Mouse (Mus musculus) spleen, adult 2 months (tissue): ENCODE results near the gene Myo1d. TPM values are rescaled to one million over a fixed set of nuclear protein-coding genes. Genes with fewer than 3 reads are reported as not detected.

ENCODE experiments used
- DNase-seq, 2 experiments: peaks; one replicate each; pipeline versions ENCODE4 v3.0.0 to v3.0.0-alpha.2; 2012 to 2021; ENCODE audit warnings: low spot score in 2 of 2, low read depth in 1 of 2
- H3K27ac ChIP-seq: fragments of 200-500 bp; 2 replicates; pipeline ENCODE4 v1.5.1; 2012; ENCODE audit warnings: low read length, inconsistent platforms; ENCODE audit not compliant: insufficient read depth
- H3K27me3 ChIP-seq: fragments of 200-500 bp; 2 replicates; pipeline ENCODE4 v1.6.1; 2012; ENCODE audit warnings: mild to moderate bottlenecking, moderate library complexity, low read length, inconsistent platforms; ENCODE audit not compliant: control insufficient read depth, insufficient read depth
- H3K36me3 ChIP-seq: fragments of 200-500 bp; 2 replicates; pipeline ENCODE4 v1.6.1; 2012; ENCODE audit warnings: mild to moderate bottlenecking, low read length, inconsistent platforms; ENCODE audit not compliant: control insufficient read depth, insufficient read depth
- H3K4me1 ChIP-seq: fragments of 200-500 bp; 2 replicates; pipeline ENCODE4 v1.6.1; 2011; ENCODE audit warnings: inconsistent platforms; ENCODE audit not compliant: control insufficient read depth, insufficient read depth, insufficient read length
- H3K4me3 ChIP-seq: fragments of 200-500 bp; 2 replicates; pipeline ENCODE4 v1.5.1; 2011; ENCODE audit warnings: mild to moderate bottlenecking, inconsistent platforms; ENCODE audit not compliant: insufficient read depth, insufficient read length; ENCODE audit errors: extremely low read depth
- CTCF ChIP-seq: fragments of 200-500 bp; IDR thresholded peaks from 2 replicates; pipeline ENCODE4 v1.5.1; 2011; ENCODE audit warnings: mild to moderate bottlenecking, inconsistent platforms; ENCODE audit not compliant: insufficient read depth, insufficient read length, insufficient replicate concordance; ENCODE audit errors: extremely low read depth
- POLR2A ChIP-seq: fragments of 200-500 bp; IDR thresholded peaks from 2 replicates; pipeline ENCODE4 v1.6.1; 2011; ENCODE audit warnings: low read depth, low read length, inconsistent platforms
- WGBS: fragments of 180-500 bp; shearing (Covaris S2); methylation state at CpG from one replicate; pipeline ENCODE4 v1.1.7; 2018; 5-methylcytosine and 5-hydroxymethylcytosine counted together
- polyA plus RNA-seq: library from polyadenylated mRNA; depleted of rRNA; stranded (reverse); fragments of >200 nt; gene quantifications from 2 replicates; pipeline ENCODE4 v1.2.3, GENCODE M21; 2012

Myo1d gene
- polyA plus RNA-seq, 1 experiment: 6.2 TPM

DNA sequence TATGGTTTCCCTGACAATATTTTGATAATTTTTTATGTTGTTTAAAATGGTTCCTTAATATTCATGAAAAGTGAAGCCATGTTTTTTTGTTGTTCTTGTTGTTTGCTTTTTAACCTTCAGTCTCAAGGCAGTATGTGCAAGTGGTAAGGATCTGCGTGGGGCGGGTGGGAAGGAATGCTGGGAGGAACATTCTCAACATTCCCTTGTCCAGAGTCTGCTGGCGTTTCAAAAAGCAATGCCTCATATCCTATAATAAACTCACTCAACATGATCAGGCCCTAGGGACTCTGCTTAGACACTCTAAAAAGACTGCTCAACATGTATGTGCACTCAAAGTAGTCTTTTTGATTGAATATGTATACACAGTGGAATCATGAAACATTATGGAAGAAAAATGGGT is 97.1 kb downstream of the Myo1d start:
- Histone ChIP-seq H3K4me1 (no peaks in the 10 kb centered on the region), H3K27ac (no peak overlapping the region)
- WGBS: 86% methylated on average over 3 of the region's 3 CpGs

DNA sequence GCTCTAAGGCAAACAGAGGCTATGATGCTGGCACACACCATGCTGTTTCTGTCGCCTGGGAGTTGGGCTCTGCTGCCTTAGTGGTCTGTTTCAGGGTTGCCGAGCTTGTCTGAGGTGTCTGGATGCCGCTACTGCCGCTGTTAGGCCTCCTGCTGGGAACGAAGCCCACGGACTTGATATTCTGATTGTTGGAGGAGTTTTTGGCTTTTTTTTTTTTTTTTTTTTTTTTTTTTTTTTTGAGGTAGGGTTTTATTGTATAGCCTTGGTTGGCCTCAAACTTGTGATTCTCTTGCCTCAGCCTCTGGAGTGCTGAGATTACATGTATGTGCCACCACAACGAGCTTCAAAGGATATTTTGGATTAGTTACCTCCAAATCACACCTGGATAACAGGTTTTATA is 106.8 kb downstream of the Myo1d start:
- 77% methylated on average over 7 of the region's 7 CpGs for WGBS
- no peaks in the 10 kb centered on the region for H3K4me1 ChIP-seq
- H3K36me3 ChIP-seq: no peaks in the 10 kb centered on the region
- TF ChIP-seq CTCF (no peak), POLR2A (no peak)
- no peak overlapping the region for H3K27ac ChIP-seq
- no peak for DNase-seq
- no peak overlapping the region for H3K4me3 ChIP-seq
- no peaks in the 10 kb centered on the region for H3K27me3 ChIP-seq

More for the DNA sequence above, 97.1 kb downstream of the Myo1d start:
- no peaks in the 10 kb centered on the region for H3K27me3 ChIP-seq
- no peak for DNase-seq
- no peak overlapping the region for H3K4me3 ChIP-seq
- no peak for TF ChIP-seq POLR2A
- TF ChIP-seq CTCF: no peak
- no peaks in the 10 kb centered on the region for H3K36me3 ChIP-seq

DNA sequence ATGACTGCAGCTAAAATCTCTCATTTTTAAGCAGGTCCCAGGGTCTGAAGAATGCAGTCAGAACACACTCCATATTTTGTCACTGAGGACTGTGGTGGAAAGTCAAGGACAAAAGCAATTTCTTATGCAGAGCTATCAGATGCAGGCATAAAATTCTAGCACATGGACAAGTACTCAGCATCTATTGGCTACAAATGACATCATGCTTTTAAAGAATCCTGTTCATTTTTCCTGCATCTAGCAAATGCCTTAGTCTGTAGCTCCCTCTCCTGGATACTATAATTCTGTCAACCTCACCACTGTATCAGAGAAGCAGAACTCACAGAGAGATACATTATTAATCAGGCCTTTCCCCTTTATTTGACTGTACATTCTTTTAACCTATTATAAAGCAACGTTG is 109.4 kb downstream of the Myo1d start:
- Histone ChIP-seq H3K4me1 (no peaks in the 10 kb centered on the region), H3K27ac (no peak overlapping the region), H3K36me3 (no peaks in the 10 kb centered on the region), H3K4me3 (no peak overlapping the region), H3K27me3 (no peaks in the 10 kb centered on the region)
- no peak for TF ChIP-seq CTCF
- no peak for TF ChIP-seq POLR2A
- WGBS: 36% methylated on average over 1 of the region's 1 CpGs
- peak in 1 of 2 experiments; percentile 32 for DNase-seq

DNA sequence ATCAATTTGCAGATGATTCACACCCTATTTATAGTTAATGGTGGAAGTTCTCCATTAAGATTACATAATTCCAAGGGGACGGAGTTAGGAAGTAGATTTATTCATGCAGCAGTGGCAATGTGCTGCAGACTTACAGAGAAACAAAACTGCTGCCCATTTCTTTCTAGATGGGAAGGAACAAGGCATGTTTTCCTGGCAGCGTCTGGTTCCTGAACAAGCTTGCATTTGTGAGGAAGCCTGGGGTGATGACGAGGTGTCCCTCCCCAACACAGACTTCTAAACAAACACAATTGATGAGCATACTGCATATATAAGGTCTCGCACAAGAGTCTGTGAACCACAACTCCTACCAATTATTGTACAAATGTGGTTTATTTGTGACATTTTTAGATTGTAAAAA is 109.9 kb downstream of the Myo1d start:
- no peaks in the 10 kb centered on the region for H3K4me1 ChIP-seq
- no peaks in the 10 kb centered on the region for H3K36me3 ChIP-seq
- H3K27me3 ChIP-seq: no peaks in the 10 kb centered on the region
- whole genome bisulfite sequencing: 81% methylated on average over 4 of the region's 4 CpGs
- DNase-seq: no peak
- TF ChIP-seq POLR2A (no peak), CTCF (no peak)
- no peak overlapping the region for H3K27ac ChIP-seq
- no peak overlapping the region for H3K4me3 ChIP-seq

DNA sequence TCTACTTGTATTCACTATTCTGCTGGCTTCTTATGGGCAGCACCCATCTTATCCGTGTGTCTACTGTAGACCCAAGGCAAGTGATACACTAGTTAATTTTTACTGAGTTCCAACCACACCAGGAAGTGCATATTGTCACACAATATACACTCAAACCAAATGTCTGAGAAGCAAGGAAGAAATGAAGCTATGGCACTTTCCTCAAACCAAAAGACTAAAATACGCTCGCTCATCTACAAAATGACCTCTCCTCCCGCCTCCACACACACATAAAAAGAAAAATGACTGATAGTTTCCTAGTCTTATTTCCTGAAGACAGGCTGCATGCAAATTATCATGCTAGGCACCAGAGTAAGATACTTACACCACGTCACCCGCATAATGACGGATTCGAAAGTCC is 113.6 kb downstream of the Myo1d start:
- no peak overlapping the region for H3K4me3 ChIP-seq
- H3K27ac ChIP-seq: no peak overlapping the region
- 81% methylated on average over 8 of the region's 8 CpGs for WGBS
- TF ChIP-seq CTCF (no peak), POLR2A (no peak)
- no peaks in the 10 kb centered on the region for H3K4me1 ChIP-seq
- no peaks in the 10 kb centered on the region for H3K27me3 ChIP-seq
- no peaks in the 10 kb centered on the region for H3K36me3 ChIP-seq
- DNase-seq: no peak

DNA sequence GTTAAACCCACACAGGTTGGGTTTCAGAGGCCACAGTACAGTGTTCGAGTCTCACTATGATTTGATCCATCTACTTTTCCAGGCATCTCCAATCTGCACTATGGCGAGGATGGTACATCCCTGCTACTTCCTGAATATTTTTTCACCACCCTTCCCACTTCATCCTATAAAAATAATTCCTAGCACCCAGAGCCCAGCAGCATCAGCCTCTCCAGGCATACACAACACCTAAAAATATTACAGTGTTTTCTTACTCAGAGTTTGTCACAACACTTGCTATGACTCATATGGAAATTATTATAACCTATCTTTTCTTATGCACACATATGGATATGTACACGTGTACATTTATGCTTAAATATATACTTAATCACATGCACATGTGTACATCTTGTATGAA is 115.6 kb downstream of the Myo1d start:
- H3K4me1 ChIP-seq: no peaks in the 10 kb centered on the region
- no peaks in the 10 kb centered on the region for H3K27me3 ChIP-seq
- no peaks in the 10 kb centered on the region for H3K36me3 ChIP-seq
- no peak overlapping the region for H3K27ac ChIP-seq
- 86% methylated on average over 3 of the region's 3 CpGs for whole genome bisulfite sequencing
- no peak for DNase-seq
- no peak overlapping the region for H3K4me3 ChIP-seq
- TF ChIP-seq POLR2A: no peak
- TF ChIP-seq CTCF: no peak

DNA sequence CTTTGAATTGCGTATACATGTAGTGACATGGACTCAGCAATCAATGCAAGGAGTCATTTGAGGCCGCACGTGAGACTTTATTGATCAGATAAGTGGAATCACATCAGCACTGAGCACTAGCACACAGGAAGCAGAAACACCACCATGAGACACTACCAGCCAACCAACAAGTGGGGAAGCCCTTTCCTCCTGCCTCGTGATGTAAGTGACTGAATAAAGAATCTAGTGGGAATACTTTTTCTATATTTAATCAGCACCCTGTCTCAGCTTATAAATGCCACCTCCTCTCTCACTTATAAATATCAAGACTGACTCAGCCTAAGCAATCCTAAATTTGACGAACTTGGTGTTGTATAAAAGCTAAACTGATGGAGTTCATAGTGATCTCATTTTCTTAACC is 134.7 kb downstream of the Myo1d start:
- no peaks in the 10 kb centered on the region for H3K27me3 ChIP-seq
- no peak for TF ChIP-seq POLR2A
- TF ChIP-seq CTCF: no peak
- no peak overlapping the region for H3K4me3 ChIP-seq
- 83% methylated on average over 5 of the region's 5 CpGs for WGBS
- H3K27ac ChIP-seq: no peak overlapping the region
- H3K4me1 ChIP-seq: no peaks in the 10 kb centered on the region
- H3K36me3 ChIP-seq: no peaks in the 10 kb centered on the region
- no peak for DNase-seq
